Mouse (Mus musculus) liver, adult 2 months (tissue): ENCODE measurements around the gene Ssh2.

ENCODE experiments used
- CTCF ChIP-seq: fragments of 200-500 bp; IDR thresholded peaks from 2 replicates; pipeline ENCODE4 v1.5.1; 2011; ENCODE audit warnings: low read depth, low read length, control low read depth
- POLR2A ChIP-seq: fragments of 200-500 bp; IDR thresholded peaks from 2 replicates; pipeline ENCODE4 v1.6.1; 2011; ENCODE audit warnings: low read length, control low read depth; ENCODE audit not compliant: insufficient read depth; ENCODE audit errors: extremely low read depth

- TF ChIP-seq CTCF (no peak), POLR2A (no peak)
Observed at GRCm38 (mm10) chr11:77463101-77463445, 247.0 kb downstream of the Ssh2 start.
